In genomic region chr1:195371131-195371530, GRCm38 (mm10) we compare ENCODE assay signal across 24 mouse cellular contexts.
A peak's percentile ranks its signal among the peaks of the same experiment; 100 is the strongest.
DNase-seq lines count a peak whose midpoint lies in the region; ATAC-seq and TF ChIP-seq lines count a peak whose summit lies in the region.
"Had no signal": no experiment of that assay in that cellular context is flagged by ENCODE, and none has a peak within 500 bp of the region (broad histone marks: within the 10 kb centered on the region; RNA-seq: fewer than 3 reads in every experiment).

No protein-coding gene starts in this region.

- WGBS in forebrain, embryonic 14.5 days = 78% methylated on average over 6 of the region's 6 CpGs
- WGBS in forebrain, embryonic 16.5 days = 80% methylated on average over 6 of the region's 6 CpGs
- WGBS in lung, embryonic 14.5 days = 85% methylated on average over 6 of the region's 6 CpGs

- H3K27me3 ChIP-seq in forebrain, embryonic 14.5 days (replicated peaks; ENCODE audit: control insufficient read depth, insufficient read depth, low read length) = no peaks in the 10 kb centered on the region
- H3K27me3 ChIP-seq in forebrain, embryonic 16.5 days (replicated peaks; ENCODE audit: control insufficient read depth, insufficient read depth, low read length) = no peaks in the 10 kb centered on the region
- no peaks in the 10 kb centered on the region for H3K27me3 ChIP-seq in lung, embryonic 14.5 days (ENCODE audit: insufficient read depth, low read length)
- H3K27me3 ChIP-seq: heart, embryonic 12.5 days; midbrain, embryonic 15.5 days had no signal

- no peaks in the 10 kb centered on the region for H3K9me3 ChIP-seq in forebrain, embryonic 14.5 days (replicated peaks; ENCODE audit: control insufficient read depth, low read length)
- no peaks in the 10 kb centered on the region for H3K9me3 ChIP-seq in forebrain, embryonic 16.5 days (ENCODE audit: control insufficient read depth, low read length)
- no peaks in the 10 kb centered on the region for H3K9me3 ChIP-seq in lung, embryonic 14.5 days (ENCODE audit: low read depth, low read length)
- H3K9me3 ChIP-seq: heart, embryonic 12.5 days; hindbrain, embryonic 10.5 days; limb, embryonic 10.5 days; midbrain, embryonic 15.5 days had no signal

- H3K4me3 ChIP-seq in forebrain, embryonic 14.5 days (ENCODE audit: low read depth, low read length) = no peak overlapping the region
- no peak overlapping the region for H3K4me3 ChIP-seq in forebrain, embryonic 16.5 days (replicated peaks; ENCODE audit: low read length)
- H3K4me3 ChIP-seq in lung, embryonic 14.5 days (ENCODE audit: low read depth, low read length) = no peak overlapping the region
- H3K4me3 ChIP-seq: heart, embryonic 12.5 days; hindbrain, embryonic 10.5 days; limb, embryonic 10.5 days; midbrain, embryonic 15.5 days; myocyte had no signal

- H3K27ac ChIP-seq in forebrain, embryonic 14.5 days (ENCODE audit: low read depth, low read length) = no peak overlapping the region
- no peak overlapping the region for H3K27ac ChIP-seq in forebrain, embryonic 16.5 days (ENCODE audit: low read length)
- H3K27ac ChIP-seq in lung, embryonic 14.5 days (ENCODE audit: low read depth) = no peak overlapping the region
- H3K27ac ChIP-seq: hindbrain, embryonic 10.5 days; limb, embryonic 10.5 days; midbrain, embryonic 15.5 days had no signal

- no peaks in the 10 kb centered on the region for H3K4me1 ChIP-seq in forebrain, embryonic 14.5 days (ENCODE audit: control insufficient read depth, insufficient read depth, low read length)
- no peaks in the 10 kb centered on the region for H3K4me1 ChIP-seq in forebrain, embryonic 16.5 days (replicated peaks; ENCODE audit: control insufficient read depth, insufficient read depth, low read length)
- H3K4me1 ChIP-seq in lung, embryonic 14.5 days (ENCODE audit: insufficient read depth) = no peaks in the 10 kb centered on the region
- H3K4me1 ChIP-seq: heart, embryonic 12.5 days; hindbrain, embryonic 10.5 days; limb, embryonic 10.5 days; midbrain, embryonic 15.5 days had no signal

- H3K4me2 ChIP-seq in forebrain, embryonic 14.5 days (ENCODE audit: low read length) = no peak overlapping the region
- H3K4me2 ChIP-seq in forebrain, embryonic 16.5 days (ENCODE audit: low read length) = no peak overlapping the region
- no peak overlapping the region for H3K4me2 ChIP-seq in lung, embryonic 14.5 days
- H3K4me2 ChIP-seq: heart, embryonic 12.5 days; midbrain, embryonic 15.5 days had no signal

- no peaks in the 10 kb centered on the region for H3K36me3 ChIP-seq in forebrain, embryonic 14.5 days (ENCODE audit: control insufficient read depth, insufficient read depth, low read length)
- H3K36me3 ChIP-seq in forebrain, embryonic 16.5 days (ENCODE audit: control insufficient read depth, insufficient read depth) = no peaks in the 10 kb centered on the region
- no peaks in the 10 kb centered on the region for H3K36me3 ChIP-seq in lung, embryonic 14.5 days (ENCODE audit: insufficient read depth)
- H3K36me3 ChIP-seq: heart, embryonic 12.5 days; hindbrain, embryonic 10.5 days; limb, embryonic 10.5 days; midbrain, embryonic 15.5 days had no signal

- no peak for TF ChIP-seq CTCF in lung, embryonic 14.5 days (IDR thresholded peaks at IDR 0.05; ENCODE audit: low read depth)

- no peak for ATAC-seq in forebrain, embryonic 14.5 days
- ATAC-seq in forebrain, embryonic 16.5 days = no peak
- ATAC-seq in lung, embryonic 14.5 days (ENCODE audit: insufficient read depth) = no peak
- ATAC-seq: lung, postnatal 0 days; midbrain, embryonic 15.5 days had no signal

- no peak overlapping the region for H3K9ac ChIP-seq in forebrain, embryonic 14.5 days (ENCODE audit: low read length)
- H3K9ac ChIP-seq in forebrain, embryonic 16.5 days (replicated peaks; ENCODE audit: low read depth, low read length) = no peak overlapping the region
- H3K9ac ChIP-seq in lung, embryonic 14.5 days = no peak overlapping the region
- H3K9ac ChIP-seq: heart, embryonic 12.5 days; midbrain, embryonic 15.5 days had no signal

- DNase-seq in forebrain, embryonic 14.5 days (ENCODE audit: low spot score) = peak; percentile 3
- peak; percentile 16 for DNase-seq in lung, embryonic 14.5 days
- DNase-seq in lung, postnatal 10 days = no peak
- DNase-seq in adipocyte (ENCODE audit: low spot score) = peak; percentile 3
- DNase-seq in naive thymus-derived CD4-positive, alpha-beta T cell, adult 2 months (ENCODE audit: low read depth) = peak; percentile 3
- DNase-seq in layer of hippocampus, postnatal 25 days (ENCODE audit: extremely low spot score in 1 of 2, low spot score in 1 of 2) = no peak
- DNase-seq in layer of hippocampus, adult 11-12 months (ENCODE audit: low spot score) = no peak
- DNase-seq: B cell, adult 2 months; cerebellum, adult 11-12 months; cerebellum, postnatal 10 days; heart, postnatal 10 days; kidney, adult 18-20 months; kidney, postnatal 10 days; right cerebral cortex, adult 18-20 months; right cerebral cortex, postnatal 4 days; thymus, adult 18-20 months; thymus, postnatal 4 days had no signal

Comparison
In these comparisons a context has a peak if more than half of its experiments do, and no peak if none do; other contexts are left out.
1. DNase-seq: peak in forebrain, embryonic 14.5 days (single experiment), lung, embryonic 14.5 days (single experiment), adipocyte (single experiment) and naive thymus-derived CD4-positive, alpha-beta T cell, adult 2 months (single experiment); none in lung, postnatal 10 days (single experiment), layer of hippocampus, postnatal 25 days (0 of 2) and layer of hippocampus, adult 11-12 months (single experiment).